Mouse (Mus musculus) testis, adult 2 months (tissue): ENCODE results near the gene Ablim1.

Source experiments
- CTCF ChIP-seq: fragments of 200-500 bp; IDR thresholded peaks from 2 replicates; pipeline ENCODE4 v1.5.1; 2012; ENCODE audit warnings: low read depth, mild to moderate bottlenecking, inconsistent platforms, low read length, moderate library complexity; ENCODE audit not compliant: control insufficient read depth, insufficient read depth, insufficient replicate concordance
- POLR2A ChIP-seq: fragments of 200-500 bp; IDR thresholded peaks from 2 replicates; pipeline ENCODE4 v1.6.1; 2012; ENCODE audit warnings: low read depth, mild to moderate bottlenecking, inconsistent platforms, low read length, moderate library complexity; ENCODE audit not compliant: control insufficient read depth

GRCm38 (mm10) chr19:57014808-57015207 lies 299.9 kb downstream of the Ablim1 start:
- TF ChIP-seq CTCF, result no peak
- TF ChIP-seq POLR2A, result no peak
